Mouse (Mus musculus) embryonic facial prominence, embryonic 15.5 days (tissue): ENCODE measurements around the gene Nav2. TPM values are rescaled to one million over a fixed set of nuclear protein-coding genes. Genes with fewer than 3 reads are reported as not detected.

Experiments
- ATAC-seq: fragments of 200-750 bp; cut with Nextera tagmentation; 2 replicates; pipeline ENCODE4 v1.8.0; 2017; ENCODE audit warnings: low read depth, moderate TSS enrichment; ENCODE audit not compliant: insufficient number of reproducible peaks, low FRiP score, low TSS enrichment
- H3K27ac ChIP-seq: fragments of 300-500 bp; sonication (generic); replicated peaks from 2 replicates; pipeline ENCODE4 v1.5.1; 2015; ENCODE audit warnings: mild to moderate bottlenecking, inconsistent platforms
- H3K27me3 ChIP-seq: fragments of 300-500 bp; sonication (generic); 2 replicates; pipeline ENCODE4 v1.6.1; 2015; ENCODE audit warnings: inconsistent platforms
- H3K36me3 ChIP-seq: fragments of 300-500 bp; sonication (generic); 2 replicates; pipeline ENCODE4 v1.6.1; 2015; ENCODE audit warnings: mild to moderate bottlenecking, inconsistent platforms
- H3K4me1 ChIP-seq: fragments of 300-500 bp; sonication (generic); 2 replicates; pipeline ENCODE4 v1.6.1; 2015; ENCODE audit warnings: inconsistent platforms
- H3K4me2 ChIP-seq: fragments of 300-500 bp; sonication (generic); replicated peaks from 2 replicates; pipeline ENCODE4 v1.6.1; 2015; ENCODE audit warnings: mild to moderate bottlenecking, inconsistent platforms
- H3K4me3 ChIP-seq: fragments of 300-500 bp; sonication (generic); replicated peaks from 2 replicates; pipeline ENCODE4 v1.5.1; 2015; ENCODE audit warnings: mild to moderate bottlenecking, inconsistent platforms
- H3K9ac ChIP-seq: fragments of 300-500 bp; sonication (generic); 2 replicates; pipeline ENCODE4 v1.6.1; 2015; ENCODE audit warnings: inconsistent platforms
- H3K9me3 ChIP-seq: fragments of 300-500 bp; sonication (generic); replicated peaks from 2 replicates; pipeline ENCODE4 v1.6.1; 2016; ENCODE audit warnings: inconsistent platforms
- WGBS: fragments of 180-500 bp; shearing (Covaris S2); methylation state at CpG from one replicate; pipeline ENCODE4 v1.1.7; 2015; 5-methylcytosine and 5-hydroxymethylcytosine counted together
- polyA plus RNA-seq: library from polyadenylated mRNA; unstranded; fragments of >200 nt; fragmentation: Nextera tagmentation; extraction: Ambion mirVana; gene quantifications from 2 replicates; pipeline ENCODE4 v1.2.1, GENCODE M21; 2015

Nav2 gene
- polyA plus RNA-seq, 1 experiment from 2014 or later: 23.4 TPM

DNA sequence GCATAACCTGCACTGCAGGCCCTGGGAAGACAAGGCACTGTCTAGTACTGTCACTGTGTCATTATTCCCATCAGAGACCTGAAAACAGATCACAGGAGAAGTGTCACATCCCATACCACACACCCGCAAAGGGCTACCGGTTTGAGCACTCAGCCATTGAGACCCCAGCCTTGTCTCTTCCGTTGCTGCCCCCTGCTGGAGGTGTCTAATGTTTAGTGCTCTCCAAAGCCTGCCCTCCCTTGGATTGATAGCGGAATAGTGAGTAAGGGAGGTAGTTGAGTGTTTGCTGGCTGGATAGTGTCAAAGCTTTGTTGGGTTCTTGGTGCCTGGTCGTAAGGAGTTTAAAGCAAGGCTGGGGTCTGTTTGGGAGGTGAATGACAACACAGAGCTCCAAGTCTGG lies 568.1 kb downstream of the Nav2 start:
- no peak overlapping the region for H3K9ac ChIP-seq
- H3K27me3 ChIP-seq: no peaks in the 10 kb centered on the region
- no peak overlapping the region for H3K27ac ChIP-seq
- no peak overlapping the region for H3K4me2 ChIP-seq
- no peaks in the 10 kb centered on the region for H3K9me3 ChIP-seq
- H3K36me3 ChIP-seq: no peaks in the 10 kb centered on the region; the same call in 1 of the 2 replicates
- 62% methylated on average over 5 of the region's 5 CpGs for WGBS
- no peak overlapping the region for H3K4me3 ChIP-seq
- H3K4me1 ChIP-seq: peaks cover 19% of the 10 kb centered on the region
- ATAC-seq: no peak

DNA sequence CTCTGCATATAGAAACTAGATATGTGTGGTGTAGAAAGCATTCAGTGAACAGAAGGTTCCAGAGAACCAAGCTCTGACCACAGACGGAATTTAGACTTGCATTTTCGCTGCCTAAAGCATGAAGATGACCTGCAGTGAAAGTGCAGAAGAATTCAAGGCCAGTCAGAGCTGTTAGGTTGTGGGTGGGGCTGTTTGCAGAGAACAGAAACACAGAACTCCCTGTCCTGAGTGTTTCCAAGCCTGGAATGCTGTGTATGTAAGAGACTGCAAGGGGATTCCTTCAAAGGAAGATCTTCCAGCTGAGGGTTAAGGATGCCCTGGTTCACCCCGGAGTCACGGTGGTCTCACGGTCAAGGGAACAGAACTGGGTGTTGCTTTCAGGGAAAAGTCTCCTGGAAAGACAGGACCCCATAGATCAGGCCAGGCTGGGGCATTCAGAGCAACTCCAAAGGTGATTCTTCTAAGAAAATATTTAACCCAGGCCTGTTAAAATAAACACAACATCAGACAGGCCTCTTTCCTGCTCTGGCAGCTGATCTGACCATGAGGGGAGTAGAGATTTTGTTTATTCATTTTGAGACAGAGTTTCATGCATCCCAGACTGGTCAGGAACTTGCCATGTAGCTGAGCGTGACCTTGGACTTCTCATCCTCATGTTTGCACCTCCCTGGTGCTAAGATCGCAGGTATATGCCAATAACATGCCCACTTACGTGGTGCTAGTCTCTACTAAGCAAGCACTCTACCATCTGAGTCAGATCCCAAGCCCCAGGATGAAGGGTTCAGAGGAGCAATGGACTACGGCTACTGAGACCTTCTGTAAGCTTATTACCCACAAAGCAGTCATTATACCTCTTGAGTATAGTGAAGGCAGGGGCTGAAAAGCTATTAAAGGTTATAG lies 568.8 kb downstream of the Nav2 start:
- H3K27ac ChIP-seq: peak overlapping the region; percentile 40; the same call in 1 of the 2 replicates
- no peaks in the 10 kb centered on the region for H3K27me3 ChIP-seq
- no peak overlapping the region for H3K4me2 ChIP-seq
- no peak for ATAC-seq
- no peak overlapping the region for H3K9ac ChIP-seq
- 75% methylated on average over 9 of the region's 9 CpGs for WGBS
- no peaks in the 10 kb centered on the region for H3K9me3 ChIP-seq
- no peak overlapping the region for H3K4me3 ChIP-seq
- H3K36me3 ChIP-seq: no peaks in the 10 kb centered on the region; the same call in 1 of the 2 replicates
- H3K4me1 ChIP-seq: peaks cover 19% of the 10 kb centered on the region

DNA sequence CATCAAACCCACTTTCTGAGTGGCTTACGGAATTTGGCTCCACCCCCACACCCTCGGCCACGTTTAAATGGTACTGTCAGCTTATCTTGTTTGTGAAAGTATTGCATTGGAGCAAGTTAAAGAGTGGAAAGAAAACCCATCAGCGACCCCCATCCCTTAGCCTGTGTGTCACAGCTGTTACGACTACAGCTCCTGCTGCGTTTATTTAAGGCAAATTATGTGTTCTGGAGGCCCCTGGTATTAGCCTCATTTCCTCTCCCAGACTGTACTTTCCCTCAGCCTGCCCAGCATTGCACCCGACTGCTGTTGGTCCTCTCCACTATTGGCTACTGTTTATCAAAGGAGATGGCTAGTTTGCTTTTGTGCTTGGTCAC lies 569.4 kb downstream of the Nav2 start:
- no peak for ATAC-seq

DNA sequence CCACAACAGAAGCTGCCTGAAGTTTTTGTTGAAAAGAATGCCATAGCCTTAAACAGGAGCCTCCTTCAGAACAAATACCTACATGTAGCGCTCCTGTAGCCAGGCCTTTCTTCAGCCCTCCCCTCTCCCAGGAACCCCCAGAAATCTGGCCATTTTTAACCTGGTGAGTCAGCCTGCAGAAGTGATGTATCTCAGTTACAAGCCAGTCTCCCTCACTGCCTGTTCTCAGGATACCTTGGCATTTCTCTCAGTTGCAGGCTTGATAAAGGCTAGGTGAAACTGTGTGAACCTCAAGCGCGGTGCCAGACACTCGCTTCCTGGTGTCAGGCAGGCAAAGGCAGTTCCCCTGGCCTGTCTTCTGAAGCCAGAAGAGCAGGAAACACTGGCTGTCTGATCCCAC lies 570.4 kb downstream of the Nav2 start:
- H3K9ac ChIP-seq: no peak overlapping the region
- no peaks in the 10 kb centered on the region for H3K27me3 ChIP-seq
- peak overlapping the region; percentile 28; the same call in 1 of the 2 replicates for H3K27ac ChIP-seq
- no peak for ATAC-seq
- H3K4me3 ChIP-seq: no peak overlapping the region
- H3K9me3 ChIP-seq: no peaks in the 10 kb centered on the region
- H3K4me2 ChIP-seq: no peak overlapping the region
- peaks cover 19% of the 10 kb centered on the region for H3K4me1 ChIP-seq
- 77% methylated on average over 4 of the region's 4 CpGs for WGBS
- no peaks in the 10 kb centered on the region; the same call in 1 of the 2 replicates for H3K36me3 ChIP-seq

More for the DNA sequence above, 569.4 kb downstream of the Nav2 start:
- Histone ChIP-seq H3K27me3 (no peaks in the 10 kb centered on the region), H3K4me1 (peaks cover 19% of the 10 kb centered on the region), H3K4me3 (no peak overlapping the region), H3K36me3 (no peaks in the 10 kb centered on the region; the same call in 1 of the 2 replicates), H3K9ac (no peak overlapping the region), H3K4me2 (no peak overlapping the region), H3K9me3 (no peaks in the 10 kb centered on the region), H3K27ac (no peak overlapping the region)
- WGBS: 32% methylated on average over 7 of the region's 7 CpGs

DNA sequence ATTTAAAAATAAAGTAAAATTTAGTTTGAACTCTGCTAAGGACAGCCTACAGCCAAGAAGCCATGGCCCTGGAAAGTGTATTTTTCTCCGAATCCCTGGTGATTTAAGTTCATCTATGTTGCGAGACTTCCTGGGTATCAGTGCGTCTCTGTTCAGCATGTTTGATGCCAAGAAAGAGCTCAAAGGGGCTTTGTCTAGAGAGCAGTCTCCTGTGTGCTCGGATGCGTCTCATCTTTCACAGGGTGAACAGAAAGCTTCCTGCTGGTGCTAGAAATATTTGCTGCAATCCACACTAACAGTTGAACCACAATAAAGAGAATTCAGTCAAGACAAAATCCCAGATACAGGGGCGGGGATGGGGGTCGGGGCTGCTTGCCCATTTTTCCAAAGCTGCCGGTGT lies 572.4 kb downstream of the Nav2 start:
- Histone ChIP-seq H3K4me2 (no peak overlapping the region), H3K9me3 (no peaks in the 10 kb centered on the region), H3K27ac (no peak overlapping the region), H3K36me3 (no peaks in the 10 kb centered on the region), H3K4me1 (peaks cover 34% of the 10 kb centered on the region), H3K4me3 (no peak overlapping the region), H3K27me3 (no peaks in the 10 kb centered on the region), H3K9ac (no peak overlapping the region)
- 29% methylated on average over 8 of the region's 8 CpGs for WGBS
- no peak for ATAC-seq

GRCm38 (mm10) chr7:49484036-49484744 lies 575.7 kb downstream of the Nav2 start:
- H3K27me3 ChIP-seq: no peaks in the 10 kb centered on the region
- H3K4me2 ChIP-seq: no peak overlapping the region
- H3K9me3 ChIP-seq: no peaks in the 10 kb centered on the region
- ATAC-seq: 0 out of 2 replicates have a peak, but pooled peaks have one; percentile 32
- WGBS: 33% methylated on average over 11 of the region's 11 CpGs
- no peak overlapping the region for H3K9ac ChIP-seq
- H3K4me3 ChIP-seq: no peak overlapping the region
- no peaks in the 10 kb centered on the region for H3K36me3 ChIP-seq
- peaks cover 20% of the 10 kb centered on the region for H3K4me1 ChIP-seq
- peak overlapping the region; percentile 53; the same call in 1 of the 2 replicates for H3K27ac ChIP-seq

DNA sequence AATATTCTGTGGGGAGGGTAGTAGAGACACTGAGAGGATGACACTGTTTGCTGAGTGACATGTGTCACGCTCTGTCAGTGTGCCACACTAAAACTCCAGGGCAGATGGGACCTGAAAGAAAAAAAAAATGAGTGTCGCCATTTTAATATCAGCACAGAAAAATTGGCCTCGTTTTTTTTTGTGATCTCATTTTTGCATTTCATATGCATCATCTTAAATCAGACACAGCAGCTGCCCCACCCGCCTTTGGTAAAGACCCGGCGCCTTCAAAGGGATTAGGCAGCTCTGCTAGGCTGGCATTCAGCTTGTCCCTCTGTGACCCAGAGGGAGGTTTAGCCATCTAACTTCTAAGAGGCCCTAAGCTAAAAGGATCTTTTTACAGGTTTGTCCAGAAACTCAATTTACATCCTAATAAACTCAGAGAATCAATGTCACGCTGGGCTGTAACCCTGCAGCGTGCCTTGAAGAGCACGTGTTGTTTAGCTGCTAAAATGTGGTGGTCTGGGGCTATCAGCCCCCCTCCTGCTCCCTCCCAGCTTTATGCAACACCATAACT lies 576.9 kb downstream of the Nav2 start:
- H3K27ac ChIP-seq: no peak overlapping the region
- H3K4me2 ChIP-seq: no peak overlapping the region
- no peak overlapping the region for H3K9ac ChIP-seq
- no peaks in the 10 kb centered on the region for H3K27me3 ChIP-seq
- no peaks in the 10 kb centered on the region for H3K36me3 ChIP-seq
- no peak overlapping the region for H3K4me3 ChIP-seq
- no peaks in the 10 kb centered on the region for H3K9me3 ChIP-seq
- no peak for ATAC-seq
- WGBS: 26% methylated on average over 9 of the region's 9 CpGs
- peaks cover 15% of the 10 kb centered on the region for H3K4me1 ChIP-seq

GRCm38 (mm10) chr7:49487347-49487746 lies 578.8 kb downstream of the Nav2 start:
- no peak for ATAC-seq
- Histone ChIP-seq H3K4me3 (no peak overlapping the region), H3K27ac (no peak overlapping the region), H3K9me3 (no peaks in the 10 kb centered on the region), H3K36me3 (peaks cover 10% of the 10 kb centered on the region), H3K4me1 (peaks cover 15% of the 10 kb centered on the region), H3K9ac (no peak overlapping the region), H3K27me3 (no peaks in the 10 kb centered on the region), H3K4me2 (no peak overlapping the region)
- WGBS: 72% methylated on average over 2 of the region's 2 CpGs

DNA sequence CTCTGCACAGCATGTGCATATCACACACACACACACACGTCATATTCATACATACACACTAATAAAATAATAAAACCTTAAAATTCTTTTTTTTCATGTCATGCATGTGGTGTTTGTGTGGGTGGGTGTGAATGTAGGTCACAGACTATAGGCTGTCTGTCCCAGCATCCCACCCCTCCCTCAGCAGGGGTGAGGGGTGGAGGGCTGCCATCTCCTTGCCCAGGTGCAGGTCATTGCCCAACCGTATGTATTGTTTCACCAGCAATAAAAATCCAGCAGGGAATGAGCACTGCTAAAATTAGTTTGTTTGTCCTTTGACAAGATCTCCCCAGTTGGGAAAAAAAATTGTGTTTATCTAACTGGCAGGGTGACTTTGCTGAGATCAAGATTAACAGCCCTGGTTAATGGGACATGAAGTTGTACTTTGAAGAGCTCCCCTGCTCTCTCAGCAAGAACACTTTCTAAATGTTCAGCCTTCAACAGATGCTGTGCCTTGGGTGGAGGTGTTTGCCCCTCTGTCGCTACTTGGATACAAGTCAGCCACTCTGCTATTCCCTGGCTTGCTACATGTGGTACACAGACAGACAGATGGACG lies 580.1 kb downstream of the Nav2 start:
- no peaks in the 10 kb centered on the region for H3K27me3 ChIP-seq
- H3K9ac ChIP-seq: no peak overlapping the region
- H3K36me3 ChIP-seq: peaks cover 20% of the 10 kb centered on the region
- 75% methylated on average over 4 of the region's 4 CpGs for WGBS
- no peaks in the 10 kb centered on the region for H3K9me3 ChIP-seq
- ATAC-seq: no peak
- H3K27ac ChIP-seq: no peak overlapping the region
- H3K4me2 ChIP-seq: no peak overlapping the region
- no peak overlapping the region for H3K4me3 ChIP-seq
- peaks cover 15% of the 10 kb centered on the region for H3K4me1 ChIP-seq

GRCm38 (mm10) chr7:49490814-49491213 lies 582.3 kb downstream of the Nav2 start:
- Histone ChIP-seq H3K36me3 (peaks cover 20% of the 10 kb centered on the region), H3K27me3 (no peaks in the 10 kb centered on the region), H3K4me3 (no peak overlapping the region), H3K4me1 (no peaks in the 10 kb centered on the region), H3K9ac (no peak overlapping the region), H3K9me3 (no peaks in the 10 kb centered on the region), H3K27ac (no peak overlapping the region), H3K4me2 (no peak overlapping the region)
- WGBS: 53% methylated on average over 10 of the region's 10 CpGs
- no peak for ATAC-seq

DNA sequence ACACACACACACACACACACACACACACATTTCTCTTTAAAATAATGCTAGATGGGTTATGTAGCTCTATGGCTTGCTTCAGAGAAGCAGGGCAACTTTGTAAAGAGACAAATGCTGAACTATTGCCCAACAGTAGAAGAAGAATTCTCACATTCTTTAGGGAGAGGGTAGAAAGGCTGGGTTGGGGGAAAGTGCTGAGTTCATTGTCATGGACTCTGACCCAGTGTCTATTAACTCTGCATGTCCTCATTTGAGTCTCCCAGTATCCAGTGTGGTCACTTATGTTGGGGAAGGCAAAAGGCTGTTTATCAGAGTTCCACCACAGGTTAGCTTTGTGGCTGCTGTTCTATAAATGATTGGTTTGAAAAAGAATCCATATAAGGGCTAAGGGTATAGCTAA lies 584.1 kb downstream of the Nav2 start:
- H3K27ac ChIP-seq: no peak overlapping the region
- no peak overlapping the region for H3K4me2 ChIP-seq
- no peaks in the 10 kb centered on the region for H3K27me3 ChIP-seq
- H3K9me3 ChIP-seq: no peaks in the 10 kb centered on the region
- no peak for ATAC-seq
- H3K4me3 ChIP-seq: no peak overlapping the region
- H3K9ac ChIP-seq: no peak overlapping the region
- peaks cover 20% of the 10 kb centered on the region for H3K36me3 ChIP-seq
- H3K4me1 ChIP-seq: peaks cover 17% of the 10 kb centered on the region
